Comparison of ENCODE assay signal across 8 mouse cellular contexts in genomic region chr11:59202081-59202995, GRCm38 (mm10). TPM values are rescaled to one million over a fixed set of nuclear protein-coding genes. Genes with fewer than 3 reads are reported as not detected.
A peak's percentile ranks its signal among the peaks of the same experiment; 100 is the strongest.
DNase-seq lines count a peak whose midpoint lies in the region; ATAC-seq and TF ChIP-seq lines count a peak whose summit lies in the region.

Gene Mrpl55, plus strand, starts transcription at chr11:59202486.

- H3K9ac ChIP-seq in ES-E14 (ENCODE audit: insufficient read depth, low read depth, low read length, poor library complexity, severe bottlenecking), result peak within 1 kb of the TSS; percentile 74
- peak within 1 kb of the TSS; percentile 81 for H3K9ac ChIP-seq in forebrain, embryonic 15.5 days (replicated peaks)
- H3K9ac ChIP-seq in lung, embryonic 16.5 days (ENCODE audit: low read length), result peak within 1 kb of the TSS; percentile 89

- under 1% methylated on average over 63 of the region's 63 CpGs for WGBS in forebrain, embryonic 15.5 days
- under 1% methylated on average over 63 of the region's 63 CpGs for WGBS in lung, embryonic 16.5 days

- peaks cover 10% of the 10 kb centered on the region for H3K36me3 ChIP-seq in ES-E14 (ENCODE audit: control insufficient read depth, insufficient read depth, low read length, poor library complexity, severe bottlenecking)
- peaks cover 22% of the 10 kb centered on the region for H3K36me3 ChIP-seq in forebrain, embryonic 15.5 days
- H3K36me3 ChIP-seq in lung, embryonic 16.5 days (ENCODE audit: control insufficient read depth, insufficient read depth, low read length), result peaks cover 15% of the 10 kb centered on the region

- H3K27me3 ChIP-seq in forebrain, embryonic 15.5 days, result no peaks in the 10 kb centered on the region
- no peaks in the 10 kb centered on the region for H3K27me3 ChIP-seq in lung, embryonic 16.5 days (ENCODE audit: control insufficient read depth, insufficient read depth, low read depth, low read length)

- peak within 1 kb of the TSS; percentile 67 to 84 for H3K4me3 ChIP-seq in ES-E14 (ENCODE audit: insufficient read depth in 1 of 2, low read depth in 1 of 2, low read length in 2 of 2, poor library complexity in 1 of 2, severe bottlenecking in 1 of 2)
- peak within 1 kb of the TSS; percentile 81 for H3K4me3 ChIP-seq in forebrain, embryonic 15.5 days
- peak within 1 kb of the TSS; percentile 95 for H3K4me3 ChIP-seq in lung, embryonic 16.5 days (ENCODE audit: low read length)

- DNase-seq in ES-E14 (ENCODE audit: low read depth, low spot score), result peak; percentile 69
- DNase-seq in cerebellum, adult 11 months, result peak; percentile 89
- DNase-seq in heart, postnatal 25 days (ENCODE audit: low spot score), result peak; percentile 83
- peak; percentile 86 to 90 for DNase-seq in layer of hippocampus, adult 8-10 months (ENCODE audit: low spot score in 2 of 2)
- peak; percentile 80 for DNase-seq in ovary, postnatal 10 days (ENCODE audit: low spot score)
- DNase-seq in thymus, postnatal 10 days (ENCODE audit: low spot score in 2 of 2), result peak; percentile 84 to 92

- peak; percentile 93 for ATAC-seq in forebrain, embryonic 15.5 days (replicated peaks)
- peak; percentile 95 for ATAC-seq in lung, embryonic 16.5 days (ENCODE audit: low read depth)

- no peak within 1 kb of the TSS for H3K27ac ChIP-seq in ES-E14 (ENCODE audit: insufficient read depth, low read depth, low read length, poor library complexity, severe bottlenecking)
- H3K27ac ChIP-seq in forebrain, embryonic 15.5 days (replicated peaks), result peak within 1 kb of the TSS; percentile 59
- peak within 1 kb of the TSS; percentile 90 for H3K27ac ChIP-seq in lung, embryonic 16.5 days (ENCODE audit: low read length)

- peak within 1 kb of the TSS; percentile 96 for H3K4me2 ChIP-seq in forebrain, embryonic 15.5 days (replicated peaks)
- peak within 1 kb of the TSS; percentile 96 for H3K4me2 ChIP-seq in lung, embryonic 16.5 days (ENCODE audit: low read depth, low read length)

- no peaks in the 10 kb centered on the region for H3K9me3 ChIP-seq in ES-E14 (ENCODE audit: control insufficient read depth, insufficient read depth, low read depth, low read length)
- H3K9me3 ChIP-seq in forebrain, embryonic 15.5 days, result no peaks in the 10 kb centered on the region
- H3K9me3 ChIP-seq in lung, embryonic 16.5 days (ENCODE audit: control insufficient read depth, low read length), result no peaks in the 10 kb centered on the region

- intact Hi-C loops in heart, postnatal 25 days (cut with DNase I), result loop anchor here (5.0 kb wide), 1 partner anchor 40 kb away; the partner anchor contains the start of gene Iba57

- in situ Hi-C loops in ES-E14 (cut with MboI; ENCODE audit: low sequenced_read_pairs in 2 of 2, unreplicated experiment in 2 of 2), result no loop called here

- H3K4me1 ChIP-seq in ES-E14 (ENCODE audit: control insufficient read depth in 2 of 2, insufficient read depth in 2 of 2, low read length in 2 of 2, poor library complexity in 1 of 2), result peaks cover 0 to 2% of the 10 kb centered on the region in 2 experiments; a peak in 1 of 4 replicates
- peaks cover 20% of the 10 kb centered on the region for H3K4me1 ChIP-seq in forebrain, embryonic 15.5 days
- H3K4me1 ChIP-seq in lung, embryonic 16.5 days (replicated peaks; ENCODE audit: control insufficient read depth, insufficient read depth, low read length), result peaks cover 15% of the 10 kb centered on the region

TF ChIP-seq in ES-E14, 5 proteins besides CTCF, POLR2A, EP300 and RAD21:
- no peak for TF ChIP-seq MAFK (IDR thresholded peaks at IDR 0.05; ENCODE audit: insufficient read depth, low read depth, low read length)
- peak; percentile 60; the same call in 1 of the 2 replicates for TF ChIP-seq HCFC1 (IDR thresholded peaks at IDR 0.05; ENCODE audit: borderline replicate concordance, insufficient read depth, low read length)
TF ChIP-seq in ES-E14: peak in this region for 1.

RNA-seq across cellular contexts. Expression of gene Mrpl55, which starts in this region (rescaled TPM):
- total RNA-seq in ES-E14 (2012; rRNA removed), result 66.4 TPM in 2 replicates
- 95.4 and 96.1 TPM in 2 replicates for polyA plus RNA-seq in forebrain, embryonic 15.5 days (2015; fragmentation: Nextera tagmentation; extraction: Ambion mirVana)
- 100 to 1,000 TPM; 118 to 122 TPM for total RNA-seq in heart, postnatal 25 days (2021)
- total RNA-seq in layer of hippocampus, adult 8-10 months (2022), result 10 to 100 TPM; 31.2 to 40.8 (median 36.1) TPM
- 83.1 and 84.8 TPM in 2 replicates for polyA plus RNA-seq in lung, embryonic 16.5 days (2015; fragmentation: Nextera tagmentation; extraction: Ambion mirVana)
